In genomic region chr15:12829878-12830277, GRCm38 (mm10) we compare ENCODE assay signal across 19 mouse cellular contexts.
"Had no signal": no experiment of that assay in that cellular context is flagged by ENCODE, and none has a peak within 500 bp of the region (broad histone marks: within the 10 kb centered on the region; RNA-seq: fewer than 3 reads in every experiment).

No protein-coding gene starts in this region.

- DNase-seq: kidney, adult 18-20 months; kidney, postnatal 25 days; layer of hippocampus, adult 9-11 months; lung, embryonic 14.5 days; right cerebral cortex, postnatal 14 days; right cerebral cortex, postnatal 4 days; thymus, postnatal 25 days had no signal

- H3K27ac ChIP-seq: kidney, postnatal 0 days; layer of hippocampus, adult 2 months; macrophage; midbrain, embryonic 10.5 days; midbrain, embryonic 13.5 days; neural tube, embryonic 13.5 days; stomach, postnatal 0 days had no signal

- H3K4me3 ChIP-seq: layer of hippocampus, adult 2 months; midbrain, embryonic 10.5 days; midbrain, embryonic 13.5 days; myocyte; neural tube, embryonic 13.5 days had no signal

- ATAC-seq: inflammation-experienced regulatory T-cells, adult 6 months; intestine, embryonic 16.5 days; lung, postnatal 0 days; midbrain, embryonic 13.5 days; midbrain, embryonic 16.5 days had no signal

- H3K9ac ChIP-seq: lung, embryonic 14.5 days; midbrain, embryonic 13.5 days; neural tube, embryonic 13.5 days had no signal

- H3K4me2 ChIP-seq: lung, embryonic 14.5 days; midbrain, embryonic 13.5 days; neural tube, embryonic 13.5 days had no signal

- H3K9me3 ChIP-seq: midbrain, embryonic 10.5 days; midbrain, embryonic 13.5 days; neural tube, embryonic 13.5 days had no signal

- H3K27me3 ChIP-seq: midbrain, embryonic 13.5 days; neural tube, embryonic 13.5 days had no signal
